Mouse (Mus musculus) brain, embryonic 14.5 days (tissue): Measurements from ENCODE around the gene Rfx7.

Experiments
- CTCF ChIP-seq: fragments of 200-500 bp; IDR thresholded peaks from 2 replicates; pipeline ENCODE4 v1.5.1; 2012; ENCODE audit warnings: inconsistent platforms, mild to moderate bottlenecking, moderate library complexity, borderline replicate concordance; ENCODE audit not compliant: insufficient read depth, insufficient read length; ENCODE audit errors: extremely low read depth
- POLR2A ChIP-seq: fragments of 200-500 bp; IDR thresholded peaks from 2 replicates; pipeline ENCODE4 v1.6.1; 2012; ENCODE audit warnings: mild to moderate bottlenecking, inconsistent platforms, borderline replicate concordance; ENCODE audit not compliant: poor library complexity, insufficient read depth, insufficient read length, severe bottlenecking; ENCODE audit errors: extremely low read depth

DNA sequence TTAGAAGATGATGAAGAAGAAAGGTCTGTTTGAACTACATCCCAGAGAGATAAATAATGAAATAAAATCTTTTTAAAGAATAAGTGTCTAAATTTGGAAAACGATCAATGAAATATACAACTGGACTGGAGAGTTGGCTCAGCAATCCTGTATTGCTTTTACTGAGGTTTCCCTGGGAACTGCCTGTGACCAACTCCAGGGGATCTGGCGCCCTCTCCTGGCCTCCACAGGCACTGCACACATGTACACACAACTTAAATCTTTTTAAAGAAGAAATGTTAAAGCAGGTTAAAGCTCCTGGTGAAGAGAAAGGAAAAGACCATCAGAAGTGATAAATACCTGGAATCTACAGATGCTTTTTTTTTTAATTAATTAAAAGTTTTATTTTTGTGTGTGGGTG is 140.3 kb downstream of the Rfx7 start:
- TF ChIP-seq CTCF (peak; percentile 94), POLR2A (no peak)
